Mouse (Mus musculus) neural tube, embryonic 13.5 days (tissue): ENCODE measurements around the gene Wdr45. TPM values are rescaled to one million over a fixed set of nuclear protein-coding genes. Genes with fewer than 3 reads are reported as not detected.
A peak's percentile ranks its signal among the peaks of the same experiment; 100 is the strongest.
"Not testable (repeated sequence)": the region's sequence is repeated elsewhere in the genome, so short reads cannot be mapped to it uniquely, and the experiment has no call there.

ENCODE experiments used
- ATAC-seq: fragments of 200-750 bp; cut with Nextera tagmentation; 2 replicates; pipeline ENCODE4 v1.8.0; 2017; ENCODE audit warnings: low read depth, mild to moderate bottlenecking, moderate TSS enrichment, moderate library complexity
- H3K27ac ChIP-seq: fragments of 300-500 bp; sonication (generic); replicated peaks from 2 replicates; pipeline ENCODE4 v1.5.1; 2015; ENCODE audit warnings: moderate library complexity, mild to moderate bottlenecking, inconsistent platforms
- H3K27me3 ChIP-seq: fragments of 300-500 bp; sonication (generic); 2 replicates; pipeline ENCODE4 v1.6.1; 2015; ENCODE audit warnings: mild to moderate bottlenecking, inconsistent platforms
- H3K36me3 ChIP-seq: fragments of 300-500 bp; sonication (generic); 2 replicates; pipeline ENCODE4 v1.6.1; 2015; ENCODE audit warnings: mild to moderate bottlenecking, inconsistent platforms
- H3K4me1 ChIP-seq: fragments of 300-500 bp; sonication (generic); replicated peaks from 2 replicates; pipeline ENCODE4 v1.6.1; 2015; ENCODE audit warnings: inconsistent platforms
- H3K4me2 ChIP-seq: fragments of 300-500 bp; sonication (generic); 2 replicates; pipeline ENCODE4 v1.6.1; 2015; ENCODE audit warnings: inconsistent platforms, mild to moderate bottlenecking, moderate library complexity
- H3K4me3 ChIP-seq: fragments of 300-500 bp; sonication (generic); 2 replicates; pipeline ENCODE4 v1.5.1; 2015; ENCODE audit warnings: mild to moderate bottlenecking, inconsistent platforms
- H3K9ac ChIP-seq: fragments of 300-500 bp; sonication (generic); 2 replicates; pipeline ENCODE4 v1.6.1; 2015; ENCODE audit warnings: moderate library complexity, mild to moderate bottlenecking, inconsistent platforms
- H3K9me3 ChIP-seq: fragments of 300-500 bp; sonication (generic); 2 replicates; pipeline ENCODE4 v1.6.1; 2016; ENCODE audit warnings: inconsistent platforms
- WGBS: fragments of 180-500 bp; shearing (Covaris S2); methylation state at CpG from one replicate; pipeline ENCODE4 v1.1.7; 2015; 5-methylcytosine and 5-hydroxymethylcytosine counted together
- polyA plus RNA-seq: library from polyadenylated mRNA; unstranded; fragments of >200 nt; fragmentation: Nextera tagmentation; extraction: Ambion mirVana; gene quantifications from 2 replicates; pipeline ENCODE4 v1.2.1, GENCODE M21; 2015

Gene Wdr45
- polyA plus RNA-seq, 1 experiment from 2014 or later: 35.0 TPM

- no peak overlapping the region for H3K4me3 ChIP-seq
- H3K4me1 ChIP-seq: peaks cover 12% of the 10 kb centered on the region
- no peak for ATAC-seq
- 73% methylated on average over 1 of the region's 1 CpGs for WGBS
- H3K4me2 ChIP-seq: no peak overlapping the region
- no peaks in the 10 kb centered on the region for H3K36me3 ChIP-seq
- H3K27me3 ChIP-seq: no peaks in the 10 kb centered on the region
- no peak overlapping the region for H3K9ac ChIP-seq
- no peak overlapping the region for H3K27ac ChIP-seq
- H3K9me3 ChIP-seq: no peaks in the 10 kb centered on the region
These were observed 30.8 kb downstream of the Wdr45 start for GRCm38 (mm10) chrX:7744940-7745339.

- peaks cover 14% of the 10 kb centered on the region for H3K4me1 ChIP-seq
- no peak overlapping the region for H3K27ac ChIP-seq
- H3K36me3 ChIP-seq: no peaks in the 10 kb centered on the region
- no peak overlapping the region for H3K4me2 ChIP-seq
- H3K9me3 ChIP-seq: no peaks in the 10 kb centered on the region
- no peak overlapping the region for H3K9ac ChIP-seq
- H3K4me3 ChIP-seq: no peak overlapping the region
- no peaks in the 10 kb centered on the region for H3K27me3 ChIP-seq
- no peak for ATAC-seq
- 95% methylated on average over 8 of the region's 8 CpGs for WGBS
These were observed 31.3 kb downstream of the Wdr45 start for GRCm38 (mm10) chrX:7745429-7745828.

- Histone ChIP-seq H3K4me1 (peaks cover 14% of the 10 kb centered on the region), H3K4me3 (peak within 1 kb of the TSS; percentile 62), H3K36me3 (no peaks in the 10 kb centered on the region), H3K27me3 (no peaks in the 10 kb centered on the region), H3K9ac (peak within 1 kb of the TSS; percentile 76), H3K27ac (peak within 1 kb of the TSS; percentile 56; the same call in 1 of the 2 replicates), H3K4me2 (peak within 1 kb of the TSS; percentile 59), H3K9me3 (no peaks in the 10 kb centered on the region)
- peak; percentile 93 for ATAC-seq
- WGBS: 10% methylated on average over 46 of the region's 56 CpGs
These were observed 36.4 kb downstream of the Wdr45 start, which contains the start of gene Ccdc120 for GRCm38 (mm10) chrX:7750432-7751116. TSS of gene Ccdc120 (minus strand) at chrX:7750905.

- H3K4me3 ChIP-seq, H3K4me1 ChIP-seq, H3K27me3 ChIP-seq, H3K4me2 ChIP-seq, ATAC-seq, H3K9me3 ChIP-seq, H3K27ac ChIP-seq, H3K36me3 ChIP-seq, H3K9ac ChIP-seq: not testable (repeated sequence)
- whole genome bisulfite sequencing: 15% methylated on average over 3 of the region's 3 CpGs
These were observed 39.5 kb downstream of the Wdr45 start for GRCm38 (mm10) chrX:7753627-7754026.

GRCm38 (mm10) chrX:7762137-7762920, 48.2 kb downstream of the Wdr45 start, which contains the start of gene Tfe3:
TSS of gene Tfe3 (plus strand) at chrX:7762560.
- Histone ChIP-seq H3K4me1 (peaks cover 28% of the 10 kb centered on the region), H3K27ac (peak within 1 kb of the TSS; percentile 64), H3K4me2 (peak within 1 kb of the TSS; percentile 68), H3K9me3 (no peaks in the 10 kb centered on the region), H3K36me3 (0 out of 2 replicates have a peak, but pooled peaks cover 1% of the 10 kb centered on the region), H3K27me3 (no peaks in the 10 kb centered on the region), H3K9ac (peak within 1 kb of the TSS; percentile 75), H3K4me3 (peak within 1 kb of the TSS; percentile 62)
- WGBS: 12% methylated on average over 34 of the region's 38 CpGs
- ATAC-seq: peak; percentile 95

GRCm38 (mm10) chrX:7762921-7763197, 48.7 kb downstream of the Wdr45 start:
- Histone ChIP-seq H3K9me3 (no peaks in the 10 kb centered on the region), H3K9ac (peak overlapping the region; percentile 75), H3K4me3 (peak overlapping the region; percentile 62), H3K4me2 (peak overlapping the region; percentile 68), H3K27me3 (no peaks in the 10 kb centered on the region), H3K4me1 (peaks cover 28% of the 10 kb centered on the region), H3K27ac (peak overlapping the region; percentile 64), H3K36me3 (peaks cover 7% of the 10 kb centered on the region; the same call in 1 of the 2 replicates)
- 20% methylated on average over 21 of the region's 21 CpGs for WGBS
- ATAC-seq: no peak; the same call in 1 of the 2 replicates

GRCm38 (mm10) chrX:7763631-7764393, 49.7 kb downstream of the Wdr45 start:
- no peaks in the 10 kb centered on the region for H3K9me3 ChIP-seq
- H3K4me3 ChIP-seq: peak overlapping the region; percentile 62
- peaks cover 16% of the 10 kb centered on the region for H3K36me3 ChIP-seq
- H3K27me3 ChIP-seq: no peaks in the 10 kb centered on the region
- peaks cover 28% of the 10 kb centered on the region for H3K4me1 ChIP-seq
- peak overlapping the region; percentile 68 for H3K4me2 ChIP-seq
- 0 out of 2 replicates have a peak, but pooled peaks have one; percentile 10 for ATAC-seq
- peak overlapping the region; percentile 75 for H3K9ac ChIP-seq
- WGBS: 24% methylated on average over 22 of the region's 22 CpGs
- H3K27ac ChIP-seq: 0 out of 2 replicates have a peak overlapping the region, but pooled peaks have one; percentile 1

- WGBS: 19% methylated on average over 9 of the region's 9 CpGs
- no peaks in the 10 kb centered on the region for H3K9me3 ChIP-seq
- H3K27me3 ChIP-seq: no peaks in the 10 kb centered on the region
- H3K9ac ChIP-seq: peak overlapping the region; percentile 75
- peak overlapping the region; percentile 62 for H3K4me3 ChIP-seq
- H3K4me1 ChIP-seq: peaks cover 28% of the 10 kb centered on the region
- peaks cover 26% of the 10 kb centered on the region for H3K36me3 ChIP-seq
- H3K4me2 ChIP-seq: peak overlapping the region; percentile 68
- H3K27ac ChIP-seq: no peak overlapping the region
- no peak for ATAC-seq
These were observed 50.6 kb downstream of the Wdr45 start for GRCm38 (mm10) chrX:7764657-7765280.

- Histone ChIP-seq H3K9me3 (no peaks in the 10 kb centered on the region), H3K4me3 (peak overlapping the region; percentile 62), H3K27ac (no peak overlapping the region), H3K36me3 (peaks cover 30% of the 10 kb centered on the region), H3K27me3 (no peaks in the 10 kb centered on the region), H3K9ac (peak overlapping the region; percentile 75), H3K4me2 (peak overlapping the region; percentile 68), H3K4me1 (peaks cover 28% of the 10 kb centered on the region)
- ATAC-seq: no peak
- 16% methylated on average over 13 of the region's 13 CpGs for WGBS
These were observed 51.1 kb downstream of the Wdr45 start for GRCm38 (mm10) chrX:7765281-7765670.

GRCm38 (mm10) chrX:7765764-7766163, 51.6 kb downstream of the Wdr45 start:
- 15% methylated on average over 11 of the region's 11 CpGs for WGBS
- no peak for ATAC-seq

GRCm38 (mm10) chrX:7769302-7770017, 55.3 kb downstream of the Wdr45 start:
- Histone ChIP-seq H3K36me3 (peaks cover 57% of the 10 kb centered on the region), H3K9me3 (no peaks in the 10 kb centered on the region)
- WGBS: 89% methylated on average over 7 of the region's 7 CpGs

More at GRCm38 (mm10) chrX:7765764-7766163, 51.6 kb downstream of the Wdr45 start:
- H3K27me3 ChIP-seq: no peaks in the 10 kb centered on the region
- H3K4me2 ChIP-seq: peak overlapping the region; percentile 68
- peak overlapping the region; percentile 62 for H3K4me3 ChIP-seq
- peak overlapping the region; percentile 75 for H3K9ac ChIP-seq
- H3K27ac ChIP-seq: no peak overlapping the region
- peaks cover 28% of the 10 kb centered on the region for H3K4me1 ChIP-seq
- H3K9me3 ChIP-seq: no peaks in the 10 kb centered on the region
- peaks cover 34% of the 10 kb centered on the region for H3K36me3 ChIP-seq

More at GRCm38 (mm10) chrX:7769302-7770017, 55.3 kb downstream of the Wdr45 start:
- Histone ChIP-seq H3K9ac (no peak overlapping the region), H3K27me3 (no peaks in the 10 kb centered on the region), H3K27ac (no peak overlapping the region), H3K4me3 (no peak overlapping the region), H3K4me2 (no peak overlapping the region), H3K4me1 (peaks cover 16% of the 10 kb centered on the region)
- no peak for ATAC-seq
